Mouse (Mus musculus): Measurements from ENCODE around the gene Pigc. TPM values are rescaled to one million over a fixed set of nuclear protein-coding genes. Genes with fewer than 3 reads are reported as not detected.
A peak's percentile ranks its signal among the peaks of the same experiment; 100 is the strongest.

The Pigc gene
- polyA plus RNA-seq, 1 experiment, result 25.8 TPM

- peak overlapping the region; percentile 12; the same call in 1 of the 2 replicates for H3K4me3 ChIP-seq (ENCODE audit: insufficient read depth, low read length)
- H3K27ac ChIP-seq (ENCODE audit: insufficient read depth, low read depth, low read length), result peak overlapping the region; percentile 6
- peaks cover 15% of the 10 kb centered on the region for H3K4me1 ChIP-seq (ENCODE audit: control insufficient read depth, insufficient read depth, low read length)
- TF ChIP-seq CTCF (IDR thresholded peaks at IDR 0.05; ENCODE audit: low read depth, low read length) (no peak), POLR2A (IDR thresholded peaks at IDR 0.05; ENCODE audit: borderline replicate concordance, low read depth, low read length) (no peak)
Observed at GRCm38 (mm10) chr1:162017975-162018600, 49.1 kb downstream of the Pigc start.

- Histone ChIP-seq H3K27ac (ENCODE audit: insufficient read depth, low read depth, low read length) (peak overlapping the region; percentile 6), H3K4me1 (ENCODE audit: control insufficient read depth, insufficient read depth, low read length) (peaks cover 15% of the 10 kb centered on the region), H3K4me3 (ENCODE audit: insufficient read depth, low read length) (peak overlapping the region; percentile 12; the same call in 1 of the 2 replicates)
- no peak for TF ChIP-seq CTCF (IDR thresholded peaks at IDR 0.05; ENCODE audit: low read depth, low read length)
- no peak for TF ChIP-seq POLR2A (IDR thresholded peaks at IDR 0.05; ENCODE audit: borderline replicate concordance, low read depth, low read length)
Observed at GRCm38 (mm10) chr1:162018601-162018977, 49.6 kb downstream of the Pigc start.

GRCm38 (mm10) chr1:162020303-162020731, 51.3 kb downstream of the Pigc start:
- no peak overlapping the region for H3K27ac ChIP-seq (ENCODE audit: insufficient read depth, low read depth, low read length)
- TF ChIP-seq CTCF (IDR thresholded peaks at IDR 0.05; ENCODE audit: low read depth, low read length) (no peak), POLR2A (IDR thresholded peaks at IDR 0.05; ENCODE audit: borderline replicate concordance, low read depth, low read length) (no peak)
- H3K4me3 ChIP-seq (ENCODE audit: insufficient read depth, low read length), result no peak overlapping the region
- H3K4me1 ChIP-seq (ENCODE audit: control insufficient read depth, insufficient read depth, low read length), result peaks cover 15% of the 10 kb centered on the region

- Histone ChIP-seq H3K4me1 (ENCODE audit: control insufficient read depth, insufficient read depth, low read length) (peaks cover 15% of the 10 kb centered on the region), H3K27ac (ENCODE audit: insufficient read depth, low read depth, low read length) (no peak overlapping the region), H3K4me3 (ENCODE audit: insufficient read depth, low read length) (no peak overlapping the region)
- TF ChIP-seq POLR2A (IDR thresholded peaks at IDR 0.05; ENCODE audit: borderline replicate concordance, low read depth, low read length) (no peak), CTCF (IDR thresholded peaks at IDR 0.05; ENCODE audit: low read depth, low read length) (no peak)
Observed at GRCm38 (mm10) chr1:162020766-162021165, 51.8 kb downstream of the Pigc start.

Other genes starting within 250 kb of the Pigc start
- not detected in 2 replicates for gene Fasl, start 180.7 kb upstream of the Pigc start, polyA plus RNA-seq (2012; ENCODE audit: insufficient read depth, insufficient read length, missing spikeins)
- gene Suco, start 92.5 kb upstream of the Pigc start, polyA plus RNA-seq (2012; ENCODE audit: insufficient read depth, insufficient read length, missing spikeins), result 17.2 and 20.1 TPM in 2 replicates
- gene 4930558K02Rik, start 10.4 kb downstream of the Pigc start, polyA plus RNA-seq (2012; ENCODE audit: insufficient read depth, insufficient read length, missing spikeins), result not detected in 2 replicates